Mouse (Mus musculus): ENCODE data around the gene Lcmt2. TPM values are rescaled to one million over a fixed set of nuclear protein-coding genes. Genes with fewer than 3 reads are reported as not detected.

The Lcmt2 gene
- polyA plus RNA-seq, 1 experiment from 2014 or later: 21.7 TPM

DNA sequence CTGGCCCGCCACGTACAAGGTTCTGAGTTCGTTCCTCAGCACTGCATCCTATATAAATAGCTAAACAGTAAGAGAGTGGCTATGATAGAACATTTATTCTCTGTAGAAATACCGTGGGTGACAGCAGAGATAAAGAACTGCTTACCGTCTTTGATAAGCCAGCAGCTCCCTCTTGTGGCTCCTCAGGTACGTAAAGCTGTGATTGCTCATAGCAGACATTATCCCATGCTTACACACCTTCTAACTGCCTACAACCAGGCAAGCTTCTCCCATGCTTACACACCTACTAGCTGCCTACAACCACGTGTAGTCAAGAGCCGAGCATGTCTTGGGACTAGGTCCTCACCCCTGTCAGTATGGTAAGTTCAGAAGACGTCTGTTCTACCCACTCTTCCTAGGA lies 38.4 kb downstream of the Lcmt2 start:
- no peaks in the 10 kb centered on the region for H3K36me3 ChIP-seq (replicated peaks)
- 24% methylated on average over 9 of the region's 9 CpGs for WGBS
- H3K9ac ChIP-seq: no peak overlapping the region
- no peaks in the 10 kb centered on the region for H3K9me3 ChIP-seq
- no peak overlapping the region for H3K27ac ChIP-seq
- H3K4me3 ChIP-seq (replicated peaks): no peak overlapping the region
- peaks cover 3% of the 10 kb centered on the region; the same call in 1 of the 2 replicates for H3K27me3 ChIP-seq
- ATAC-seq (ENCODE audit: low FRiP score): no peak
- H3K4me2 ChIP-seq: no peak overlapping the region
- no peaks in the 10 kb centered on the region for H3K4me1 ChIP-seq

DNA sequence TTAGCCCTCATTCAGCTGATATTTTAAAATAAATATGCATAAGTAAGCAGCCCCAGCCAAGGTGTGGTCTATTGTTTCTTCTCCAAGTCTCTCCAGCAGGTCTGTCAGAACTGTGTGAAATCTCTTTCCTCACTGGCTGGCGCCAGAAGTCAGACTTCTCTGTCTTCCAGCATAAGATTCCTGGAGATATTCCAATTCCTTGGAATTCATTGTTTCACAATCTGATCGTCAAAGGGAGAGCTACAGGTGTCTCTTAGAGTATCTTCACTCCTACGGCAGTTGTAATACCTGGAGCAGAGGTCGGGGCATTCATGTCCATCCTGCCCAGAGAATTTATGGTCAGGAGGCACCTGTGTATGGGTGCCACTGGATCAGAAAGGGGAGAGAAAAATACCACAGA lies 50.7 kb downstream of the Lcmt2 start:
- no peaks in the 10 kb centered on the region for H3K4me1 ChIP-seq
- H3K27me3 ChIP-seq: no peaks in the 10 kb centered on the region
- WGBS: 84% methylated on average over 4 of the region's 4 CpGs
- H3K4me3 ChIP-seq (replicated peaks): no peak overlapping the region
- no peaks in the 10 kb centered on the region for H3K9me3 ChIP-seq
- H3K36me3 ChIP-seq (replicated peaks): no peaks in the 10 kb centered on the region
- no peak overlapping the region for H3K27ac ChIP-seq
- H3K9ac ChIP-seq: no peak overlapping the region
- no peak for ATAC-seq (ENCODE audit: low FRiP score)
- H3K4me2 ChIP-seq: no peak overlapping the region

DNA sequence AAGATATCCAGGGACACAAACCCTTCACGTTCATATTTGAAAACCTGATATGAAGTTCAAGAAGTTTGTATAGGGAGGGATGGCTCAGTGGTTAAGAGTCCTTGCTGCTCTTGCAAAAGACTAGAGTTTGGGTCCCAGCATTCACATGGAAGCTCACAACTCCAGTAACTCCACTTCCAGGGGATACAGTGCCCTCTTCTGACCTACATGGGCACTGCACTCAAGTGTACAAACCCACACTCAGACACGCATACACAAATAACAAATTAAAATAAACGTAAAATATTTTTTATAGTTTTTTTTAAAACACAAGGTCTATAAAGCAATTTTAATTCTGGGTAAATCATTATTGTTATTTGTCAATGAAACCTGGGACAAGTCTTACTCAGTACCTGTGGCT lies 51.9 kb downstream of the Lcmt2 start:
- Histone ChIP-seq H3K4me3 (replicated peaks) (no peak overlapping the region), H3K4me1 (no peaks in the 10 kb centered on the region), H3K9me3 (no peaks in the 10 kb centered on the region), H3K36me3 (replicated peaks) (no peaks in the 10 kb centered on the region), H3K9ac (no peak overlapping the region), H3K4me2 (no peak overlapping the region), H3K27ac (no peak overlapping the region), H3K27me3 (no peaks in the 10 kb centered on the region)
- 86% methylated on average over 3 of the region's 3 CpGs for WGBS
- no peak for ATAC-seq (ENCODE audit: low FRiP score)

DNA sequence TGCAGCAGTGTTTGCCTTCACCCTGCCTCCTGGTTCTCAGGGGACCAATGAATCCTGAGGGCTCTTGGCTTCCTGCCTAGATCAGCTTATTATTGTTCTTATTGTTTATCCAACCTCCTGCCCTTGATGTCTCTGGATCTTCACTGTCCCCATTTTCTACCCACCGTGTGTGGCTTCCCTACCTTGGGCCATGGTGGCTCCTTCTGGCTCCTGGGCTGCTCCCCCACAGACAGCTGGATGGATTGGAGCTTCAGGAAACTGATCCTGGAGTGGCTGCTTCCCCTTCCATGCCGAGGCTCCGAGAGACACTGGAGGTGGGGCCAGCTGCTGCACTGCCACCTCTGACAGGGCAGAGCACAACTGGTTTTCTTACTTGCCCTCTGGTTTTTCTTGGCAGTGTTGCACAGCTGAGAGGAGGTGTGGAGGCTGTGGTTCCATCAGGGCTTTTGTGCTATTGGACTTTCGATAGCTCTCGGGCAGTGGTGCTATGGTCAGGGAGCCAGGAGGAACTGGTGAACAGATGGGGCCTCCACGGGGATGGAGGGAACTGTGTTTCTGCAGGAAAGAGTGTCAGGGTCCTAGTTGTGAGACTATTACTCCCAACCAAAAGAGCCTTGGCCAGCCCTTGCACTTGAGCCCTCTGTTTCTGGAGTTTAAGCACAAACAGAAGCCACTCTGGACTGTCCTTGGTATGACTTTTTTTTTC lies 54.8 kb downstream of the Lcmt2 start, which contains the start of gene Tgm5:
Tgm5 (minus strand) TSS at position 362 of the 706 bp plus-strand sequence.
- Histone ChIP-seq H3K27me3 (no peaks in the 10 kb centered on the region), H3K4me1 (no peaks in the 10 kb centered on the region), H3K4me3 (replicated peaks) (no peak within 1 kb of the TSS), H3K27ac (no peak within 1 kb of the TSS), H3K36me3 (replicated peaks) (no peaks in the 10 kb centered on the region), H3K4me2 (no peak within 1 kb of the TSS), H3K9me3 (no peaks in the 10 kb centered on the region), H3K9ac (no peak within 1 kb of the TSS)
- no peak for ATAC-seq (ENCODE audit: low FRiP score)
- whole genome bisulfite sequencing: 67% methylated on average over 6 of the region's 6 CpGs

DNA sequence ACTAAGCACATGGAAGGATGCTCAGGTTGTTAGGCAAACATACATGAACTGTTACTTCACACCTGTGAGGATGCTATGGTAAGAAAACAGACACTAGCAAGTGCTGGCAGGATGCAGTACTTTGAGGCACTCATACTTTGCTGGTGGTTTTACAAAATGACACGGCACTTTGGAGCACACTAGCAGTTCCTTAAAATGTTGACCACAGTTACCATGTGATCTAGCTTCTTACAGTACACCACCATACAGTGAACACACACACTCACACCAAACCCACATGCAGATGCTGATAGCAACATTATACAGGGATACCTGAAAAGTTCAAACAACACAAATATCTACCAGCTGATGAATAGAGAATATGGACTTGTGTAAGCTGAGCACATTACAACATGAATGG lies 57.8 kb downstream of the Lcmt2 start:
- Histone ChIP-seq H3K9me3 (no peaks in the 10 kb centered on the region), H3K4me2 (no peak overlapping the region), H3K4me1 (no peaks in the 10 kb centered on the region), H3K27me3 (no peaks in the 10 kb centered on the region), H3K4me3 (replicated peaks) (no peak overlapping the region), H3K27ac (no peak overlapping the region), H3K9ac (no peak overlapping the region), H3K36me3 (replicated peaks) (no peaks in the 10 kb centered on the region)
- no peak for ATAC-seq (ENCODE audit: low FRiP score)
- 91% methylated on average over 1 of the region's 1 CpGs for WGBS

Other genes with a start within 250 kb of the Lcmt2 start
- gene Ubr1, start 169.9 kb downstream of the Lcmt2 start, polyA plus RNA-seq (2016; fragmentation: Nextera tagmentation; extraction: Ambion mirVana): 27.4 and 31.7 TPM in 2 replicates
- gene Tmem62, start 163.6 kb downstream of the Lcmt2 start, polyA plus RNA-seq (2016; fragmentation: Nextera tagmentation; extraction: Ambion mirVana): 5.5 and 5.6 TPM in 2 replicates
- gene Ccndbp1, start 132.2 kb downstream of the Lcmt2 start, polyA plus RNA-seq (2016; fragmentation: Nextera tagmentation; extraction: Ambion mirVana): 44.9 and 47.7 TPM in 2 replicates
- 3.9 and 4.4 TPM in 2 replicates for gene Epb42, start 103.6 kb downstream of the Lcmt2 start, polyA plus RNA-seq (2016; fragmentation: Nextera tagmentation; extraction: Ambion mirVana)
- not detected in 2 replicates for gene Tgm5, start 54.8 kb downstream of the Lcmt2 start, polyA plus RNA-seq (2016; fragmentation: Nextera tagmentation; extraction: Ambion mirVana)
- gene Tgm7, start 30.9 kb downstream of the Lcmt2 start, polyA plus RNA-seq (2016; fragmentation: Nextera tagmentation; extraction: Ambion mirVana): not detected in 2 replicates
- gene Adal, start 225 bp downstream of the Lcmt2 start, polyA plus RNA-seq (2016; fragmentation: Nextera tagmentation; extraction: Ambion mirVana): 25.7 and 33.3 TPM in 2 replicates
- gene Tubgcp4, start 30.0 kb upstream of the Lcmt2 start, polyA plus RNA-seq (2016; fragmentation: Nextera tagmentation; extraction: Ambion mirVana): 82.9 and 83.1 TPM in 2 replicates
- 14.4 and 16.2 TPM in 2 replicates for gene Zscan29, start 30.5 kb upstream of the Lcmt2 start, polyA plus RNA-seq (2016; fragmentation: Nextera tagmentation; extraction: Ambion mirVana)
- gene Trp53bp1, start 130.8 kb upstream of the Lcmt2 start, polyA plus RNA-seq (2016; fragmentation: Nextera tagmentation; extraction: Ambion mirVana): 216 and 229 TPM in 2 replicates
- gene Map1a, start 148.9 kb upstream of the Lcmt2 start, polyA plus RNA-seq (2016; fragmentation: Nextera tagmentation; extraction: Ambion mirVana): 9.3 and 12.7 TPM in 2 replicates
- gene Ppip5k1, start 214.7 kb upstream of the Lcmt2 start, polyA plus RNA-seq (2016; fragmentation: Nextera tagmentation; extraction: Ambion mirVana): 12.5 and 14.5 TPM in 2 replicates
- 8.5 and 14.4 TPM in 2 replicates for gene Ckmt1, start 217.1 kb upstream of the Lcmt2 start, polyA plus RNA-seq (2016; fragmentation: Nextera tagmentation; extraction: Ambion mirVana)
- gene Strc, start 246.5 kb upstream of the Lcmt2 start, polyA plus RNA-seq (2016; fragmentation: Nextera tagmentation; extraction: Ambion mirVana): not detected in 2 replicates

Data from forebrain, embryonic 12.5 days (tissue).